Mouse (Mus musculus) midbrain, embryonic 10.5 days (tissue): ENCODE results near the gene Cd300ld. TPM values are rescaled to one million over a fixed set of nuclear protein-coding genes. Genes with fewer than 3 reads are reported as not detected.

ENCODE experiments used
- polyA plus RNA-seq: library from polyadenylated mRNA; unstranded; fragments of >200 nt; fragmentation: Nextera tagmentation; extraction: Ambion mirVana; gene quantifications from 2 replicates; pipeline ENCODE4 v1.2.1, GENCODE M21; 2016

Cd300ld gene
- polyA plus RNA-seq, 1 experiment from 2014 or later: 0.10 TPM

Other genes with a start within 250 kb of the Cd300ld start
- 1.1 and 1.7 TPM in 2 replicates for gene Kif19a, start 224.5 kb downstream of the Cd300ld start, polyA plus RNA-seq
- gene Btbd17, start 194.0 kb downstream of the Cd300ld start, polyA plus RNA-seq: 57.3 and 69.1 TPM in 2 replicates
- gene Gpr142, start 191.0 kb downstream of the Cd300ld start, polyA plus RNA-seq: 0.27 and 0.36 TPM in 2 replicates
- 19.0 TPM in 2 replicates for gene Gprc5c, start 138.8 kb downstream of the Cd300ld start, polyA plus RNA-seq
- gene Cd300a, start 99.9 kb downstream of the Cd300ld start, polyA plus RNA-seq: 0.58 and 0.93 TPM in 2 replicates
- gene Cd300lb, start 55.5 kb downstream of the Cd300ld start, polyA plus RNA-seq: 0.05 TPM in 1 of 2 replicates, not detected in the other
- gene Cd300c, start 20.8 kb downstream of the Cd300ld start, polyA plus RNA-seq: not detected in 2 replicates
- 0.56 and 0.71 TPM in 2 replicates for gene Cd300c2, start 12.0 kb upstream of the Cd300ld start, polyA plus RNA-seq
- gene Cd300ld2, start 26.3 kb upstream of the Cd300ld start, polyA plus RNA-seq: not detected in 2 replicates
- not detected in 2 replicates for gene Cd300ld4, start 37.1 kb upstream of the Cd300ld start, polyA plus RNA-seq
- not detected in 2 replicates for gene Cd300ld5, start 47.8 kb upstream of the Cd300ld start, polyA plus RNA-seq
- gene Cd300ld3, start 58.5 kb upstream of the Cd300ld start, polyA plus RNA-seq: not detected in 2 replicates
- not detected in 2 replicates for gene Cd300e, start 72.3 kb upstream of the Cd300ld start, polyA plus RNA-seq
- gene Rab37, start 101.5 kb upstream of the Cd300ld start, polyA plus RNA-seq: 0.49 and 1.1 TPM in 2 replicates
- gene Cd300lf, start 144.1 kb upstream of the Cd300ld start, polyA plus RNA-seq: 0.21 TPM in 1 of 2 replicates, not detected in the other
- 36.8 and 37.8 TPM in 2 replicates for gene Slc9a3r1, start 173.4 kb upstream of the Cd300ld start, polyA plus RNA-seq
- 7.1 and 11.3 TPM in 2 replicates for gene Tmem104, start 197.6 kb upstream of the Cd300ld start, polyA plus RNA-seq
- gene Nat9, start 197.9 kb upstream of the Cd300ld start, polyA plus RNA-seq: 17.8 and 19.5 TPM in 2 replicates